Mouse (Mus musculus): ENCODE measurements at regions not wholly inside any gene's neighbourhood (a gene's known extent, or its start where the extent isn't known, plus 50 kb on each side); places are given as distances from the start of the nearest gene placed in this dataset.

DNA sequence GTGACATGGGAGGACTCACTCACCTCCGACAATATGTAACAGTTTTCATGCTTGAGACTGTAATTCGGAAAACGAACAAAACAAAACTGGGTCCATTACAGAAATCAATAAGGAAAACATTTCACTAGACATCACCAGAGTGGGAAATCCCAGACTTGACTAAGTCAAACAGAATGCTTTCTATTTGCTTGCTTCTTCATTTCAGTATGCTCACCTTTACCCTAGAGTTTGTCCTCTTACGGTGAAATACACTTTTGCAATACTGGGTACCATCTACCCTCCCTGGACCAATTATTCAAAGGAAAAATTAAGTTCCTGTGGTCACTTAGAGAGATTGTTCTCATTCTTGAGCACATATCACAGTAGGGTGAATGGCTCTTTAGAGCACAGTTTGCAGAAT is 613.4 kb upstream of the 4930412O13Rik start:
- DNase-seq, result no peak

DNA sequence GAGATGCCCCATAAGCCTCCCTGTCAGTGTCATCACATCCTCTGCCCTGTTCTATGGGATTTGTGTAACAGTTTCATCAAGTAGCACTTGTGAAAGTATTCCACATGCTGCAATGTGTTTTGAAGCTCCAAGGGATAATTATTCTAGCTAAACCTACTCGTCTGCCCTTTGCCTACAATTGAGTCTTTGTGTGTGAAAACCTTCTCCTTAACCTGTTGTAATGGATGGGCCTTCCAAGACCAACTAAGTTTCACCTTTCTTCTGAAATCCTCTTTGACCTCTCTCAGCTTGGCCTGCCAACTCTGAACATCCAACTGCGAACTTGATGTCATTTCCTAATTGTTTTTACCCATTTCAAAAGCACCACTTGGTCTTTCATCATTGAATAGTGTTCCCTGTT is 597.6 kb upstream of the 4930412O13Rik start:
- DNase-seq, result no peak

DNA sequence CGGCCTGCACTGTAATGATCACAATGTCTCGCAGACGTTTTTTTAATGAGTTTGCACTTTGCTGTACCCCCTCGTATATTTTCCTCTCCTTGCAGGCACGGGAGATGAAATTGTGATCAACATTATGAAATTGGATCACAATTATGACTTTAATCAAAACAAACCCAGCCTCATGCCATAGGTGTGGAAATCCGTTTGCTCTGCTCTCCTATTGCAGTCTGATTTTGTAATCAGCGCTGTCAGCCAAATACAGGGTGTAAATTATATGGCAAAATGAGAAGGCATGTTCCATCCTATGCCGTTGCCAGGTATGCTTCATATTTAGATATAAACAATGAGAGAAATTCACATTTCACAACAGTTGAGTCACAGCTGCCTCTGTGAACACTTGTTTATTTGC is 595.3 kb upstream of the 4930412O13Rik start:
- DNase-seq, result no peak

DNA sequence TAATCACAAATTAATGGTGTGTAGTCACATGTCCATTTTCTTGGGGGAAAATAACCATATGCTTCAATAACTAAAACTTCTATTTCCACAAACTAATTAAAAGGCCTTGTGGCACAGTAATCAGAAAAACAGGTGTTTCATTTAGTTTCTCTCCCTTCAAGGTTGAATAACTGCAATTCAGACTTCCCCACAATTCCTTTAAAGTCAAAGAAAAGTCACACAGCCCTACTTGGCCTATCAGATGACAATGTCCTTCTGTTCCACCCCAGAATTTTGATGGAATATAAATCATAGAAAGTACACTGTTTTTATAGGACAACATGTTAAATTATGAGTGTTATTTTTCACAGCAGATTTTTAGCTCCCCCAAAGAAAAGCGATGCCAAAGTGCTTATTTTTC is 594.0 kb upstream of the 4930412O13Rik start:
- no peak for DNase-seq

DNA sequence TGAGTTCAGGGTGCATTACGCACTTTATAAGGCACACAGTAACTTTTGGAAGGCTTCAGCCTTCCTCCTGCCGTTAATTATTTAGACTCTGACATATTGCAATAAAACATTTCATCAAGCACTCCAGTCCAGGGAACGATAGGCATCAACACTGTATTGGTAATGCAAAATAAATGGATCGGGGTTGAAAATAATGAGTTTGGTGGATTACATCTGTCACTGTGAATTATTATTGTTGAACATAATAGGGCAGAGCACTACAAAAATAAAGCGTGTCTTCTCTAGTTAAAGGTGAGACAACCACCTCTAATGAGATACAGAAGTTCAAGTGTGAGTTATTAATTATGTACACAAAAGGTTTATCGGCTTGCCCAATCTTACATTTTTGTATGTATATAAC is 593.4 kb upstream of the 4930412O13Rik start:
- DNase-seq, result no peak

DNA sequence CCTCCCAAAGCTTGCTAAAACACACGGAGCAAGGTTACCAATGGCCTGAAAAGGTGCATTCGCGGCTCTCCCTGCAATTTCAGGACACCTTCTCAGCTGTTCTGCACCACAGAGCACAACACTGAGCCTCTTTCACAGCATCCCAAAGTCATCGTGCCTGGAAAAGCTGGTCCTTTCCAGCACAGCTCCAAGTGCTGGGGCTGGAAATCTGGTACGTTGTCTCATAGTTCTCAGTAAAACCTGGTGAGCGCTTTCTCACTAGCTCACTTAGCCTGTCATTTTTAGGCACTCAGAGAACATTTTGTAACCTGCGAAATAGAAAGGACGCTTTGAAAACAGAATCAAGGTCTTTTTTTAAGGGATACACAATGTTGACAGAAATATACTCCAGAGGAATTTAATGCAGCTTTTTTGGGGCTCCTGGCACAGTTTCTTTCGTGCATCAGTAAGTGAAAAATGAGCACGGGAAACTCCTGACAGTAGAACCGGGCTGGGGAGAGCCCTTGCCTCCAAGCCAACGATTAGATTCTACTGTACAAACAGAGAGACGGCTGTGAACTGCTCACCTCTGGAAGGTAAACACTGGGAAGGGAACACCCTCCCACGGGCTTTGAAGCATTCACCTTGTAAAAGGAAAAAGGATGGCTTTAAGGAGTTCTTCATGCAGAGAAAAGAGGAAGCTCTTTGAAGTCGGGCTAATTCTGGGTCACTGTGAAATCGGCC is 549.3 kb upstream of the 4930412O13Rik start:
- DNase-seq, result peak; percentile 2

DNA sequence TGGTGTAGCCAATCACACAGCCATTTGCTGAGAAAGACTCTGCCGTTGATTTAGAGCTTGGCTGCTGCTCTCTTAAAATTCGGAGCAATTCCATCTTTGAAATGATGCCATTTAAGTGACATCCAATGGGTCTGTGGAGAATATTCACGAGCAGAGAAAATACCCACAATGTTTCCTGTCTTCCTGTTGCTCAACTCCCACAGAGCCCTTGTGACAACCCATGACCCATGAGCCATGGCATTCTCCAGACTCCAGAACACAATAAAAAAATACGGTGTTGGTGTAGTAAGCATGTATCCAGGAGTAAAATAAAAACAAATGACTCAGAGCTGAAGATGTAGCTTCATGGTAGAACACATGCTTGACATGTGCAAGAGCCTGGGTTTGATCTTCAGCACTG is 532.1 kb upstream of the 4930412O13Rik start:
- DNase-seq, result no peak

DNA sequence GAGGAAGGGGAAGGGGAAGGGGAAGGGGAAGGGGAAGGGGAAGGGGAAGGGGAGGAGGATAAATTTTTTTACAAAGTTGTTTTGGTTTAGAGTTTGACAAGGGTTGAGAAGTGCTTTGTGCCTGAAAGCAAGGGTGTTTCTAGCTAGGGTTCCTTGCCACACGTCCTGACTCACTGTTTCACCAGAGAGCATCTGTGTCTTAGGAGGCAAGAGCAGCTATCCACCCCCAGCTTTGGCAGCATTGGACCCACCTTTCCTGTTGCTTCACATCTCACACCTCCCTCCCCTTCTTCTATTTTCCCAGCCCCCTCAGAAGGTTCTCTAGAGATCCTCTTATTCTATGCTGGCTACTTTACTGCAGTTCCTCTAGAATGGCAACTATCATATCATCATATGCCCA is 531.1 kb upstream of the 4930412O13Rik start:
- DNase-seq, result no peak

DNA sequence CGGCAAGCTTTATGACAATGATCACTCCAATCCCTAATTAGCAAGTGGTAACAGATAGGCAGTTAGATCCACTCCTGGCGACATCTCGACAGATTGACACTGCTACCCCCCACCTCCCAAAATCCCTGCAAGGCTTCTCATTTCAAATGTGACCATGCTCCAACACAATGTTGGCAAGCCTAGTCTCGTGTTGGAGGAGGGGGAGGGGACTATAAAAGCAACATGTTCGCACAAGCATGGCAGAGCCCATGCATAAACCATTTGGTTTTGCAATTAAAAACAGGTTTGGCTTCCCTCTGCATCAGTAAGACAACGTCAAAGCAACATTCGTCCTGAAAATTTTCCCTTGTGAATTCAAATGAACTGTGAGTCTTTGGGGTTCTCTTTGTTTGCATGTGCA is 528.9 kb upstream of the 4930412O13Rik start:
- no peak for DNase-seq

DNA sequence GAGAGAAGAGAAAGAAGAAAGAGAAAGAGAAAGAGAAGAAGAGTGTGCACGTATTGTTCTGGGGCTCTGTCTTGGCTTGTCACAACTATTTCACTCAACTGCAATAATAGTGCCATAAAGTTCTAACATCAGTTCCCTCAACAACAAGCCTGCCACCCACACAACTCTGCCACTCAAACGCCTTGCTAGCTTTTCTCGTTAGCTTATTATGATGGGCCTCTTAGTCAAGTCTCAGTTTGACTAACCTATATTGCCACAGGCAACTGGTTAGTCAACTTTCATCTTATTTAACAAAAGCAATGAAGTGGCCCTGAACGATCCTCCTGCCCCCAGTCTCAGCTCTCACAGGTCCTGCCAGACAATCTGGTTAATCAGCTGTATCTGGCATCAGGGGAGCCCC is 521.0 kb upstream of the 4930412O13Rik start:
- DNase-seq, result no peak

DNA sequence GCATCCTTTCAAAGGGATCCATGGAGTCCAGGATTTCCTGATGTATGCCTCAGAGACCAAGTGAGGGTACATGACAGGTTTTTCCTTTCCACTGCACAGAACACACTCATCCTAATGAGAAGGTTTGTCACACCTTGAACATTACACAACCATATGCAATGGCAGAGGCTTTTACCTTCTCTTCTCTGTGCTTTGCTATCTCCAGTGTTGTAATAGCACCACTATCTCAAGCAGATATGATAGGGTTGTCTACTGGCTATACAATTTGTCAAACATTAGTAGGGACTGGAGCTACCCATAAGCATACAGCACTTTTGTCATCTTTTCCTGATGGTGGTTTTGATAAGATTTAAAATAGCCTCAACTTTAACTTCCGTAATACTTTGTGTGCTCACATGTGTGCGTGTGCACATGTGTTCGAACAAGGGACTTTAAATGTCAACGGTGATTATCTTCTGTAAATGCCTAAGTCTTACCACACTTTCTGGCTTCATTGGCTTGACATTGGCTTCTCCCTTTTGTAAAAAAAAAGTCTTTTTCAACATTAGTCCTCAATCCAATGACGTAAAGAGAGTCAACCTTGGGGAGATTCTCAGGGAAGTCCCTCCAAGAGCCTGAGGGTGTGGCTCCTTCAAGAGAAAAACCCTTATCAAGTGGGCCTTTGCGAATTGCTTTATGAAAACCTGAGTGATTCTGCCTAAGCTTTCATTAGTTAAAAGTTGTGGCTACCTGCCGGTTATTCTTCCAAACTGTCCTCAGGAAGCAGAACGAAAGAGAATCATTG is 513.1 kb upstream of the 4930412O13Rik start:
- no peak for DNase-seq

DNA sequence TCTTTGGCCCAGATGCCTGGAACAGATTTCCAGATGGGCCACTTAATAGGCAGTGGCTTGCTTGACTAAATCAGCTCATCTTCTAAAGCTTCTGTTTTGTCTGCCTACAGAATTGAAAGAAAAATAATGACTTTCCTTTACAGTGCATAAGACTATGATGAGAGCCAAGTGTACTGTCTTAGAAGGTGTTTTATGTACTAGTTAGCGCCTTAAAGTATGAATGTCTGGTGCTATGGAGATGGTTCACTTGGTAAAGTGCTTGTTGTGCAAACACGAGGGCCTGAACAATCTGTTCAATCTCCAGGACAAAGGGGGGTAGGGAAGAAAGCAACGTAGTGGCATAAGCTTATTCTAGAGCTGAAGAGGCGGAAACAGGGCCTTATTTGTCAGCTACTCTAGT is 511.5 kb upstream of the 4930412O13Rik start:
- peak; percentile 6 for DNase-seq

DNA sequence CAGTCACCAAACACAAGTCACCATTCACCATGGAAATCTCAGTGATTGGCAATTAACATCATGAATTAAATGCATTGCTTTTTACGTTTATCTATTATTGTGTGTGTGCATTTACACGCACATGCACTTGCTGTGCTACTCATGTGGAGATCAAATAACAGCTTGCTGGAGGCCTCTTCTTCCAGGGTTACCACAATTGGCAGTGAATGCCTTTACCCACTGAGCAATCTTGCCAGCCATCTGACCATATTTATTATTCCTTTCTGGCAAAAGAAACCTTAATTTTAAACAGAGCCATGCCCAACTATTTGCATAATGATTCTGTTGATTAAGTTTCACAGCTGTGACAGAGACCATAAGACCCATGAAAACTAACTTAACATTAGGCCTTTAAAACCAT is 494.5 kb upstream of the 4930412O13Rik start:
- DNase-seq, result no peak

DNA sequence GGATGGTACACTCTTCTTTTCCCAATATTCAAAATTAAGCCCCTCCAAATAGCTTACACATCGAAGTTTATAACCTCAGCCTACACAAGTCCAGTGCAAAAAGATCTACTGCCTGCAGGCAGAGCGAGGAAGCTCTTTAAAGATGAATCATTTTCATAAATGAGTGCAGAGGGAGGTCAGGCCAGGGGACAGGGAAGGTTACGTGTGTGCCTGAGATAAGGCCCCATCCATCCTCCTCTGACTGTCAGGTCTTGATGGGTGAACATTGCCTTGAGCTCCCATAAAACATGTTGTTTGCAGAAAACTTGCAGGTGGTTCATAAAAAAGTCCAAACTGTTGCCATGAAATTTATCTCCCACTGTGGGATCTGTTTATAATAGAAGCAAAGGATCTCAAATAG is 493.0 kb upstream of the 4930412O13Rik start:
- DNase-seq, result no peak

DNA sequence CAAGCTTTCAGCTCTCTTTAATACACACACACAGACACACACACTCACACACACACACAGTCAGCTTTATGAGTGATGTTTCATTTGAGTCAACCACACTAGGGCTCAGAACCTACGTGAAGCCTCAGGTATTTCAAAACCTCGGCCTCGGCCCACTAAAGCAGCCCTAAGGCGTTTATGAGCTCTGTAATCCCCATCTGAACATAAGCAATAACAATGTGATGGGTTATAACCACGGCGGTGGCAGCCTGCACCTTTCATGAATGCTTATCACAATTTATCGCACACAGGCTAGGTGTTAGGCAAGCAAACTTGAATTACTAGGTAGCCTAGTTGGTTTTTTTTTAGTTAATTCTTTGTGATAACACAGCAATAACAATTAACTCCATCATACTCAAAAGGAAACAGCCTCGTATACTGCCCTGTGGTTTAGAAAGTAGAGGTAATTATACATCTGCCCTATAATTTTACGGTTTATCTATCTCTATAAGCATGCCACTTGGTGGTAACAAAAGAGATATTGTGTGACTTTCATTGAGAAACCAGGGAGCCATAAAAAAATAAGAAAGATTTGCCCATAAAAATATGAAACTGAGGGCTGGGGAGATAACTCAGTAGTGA is 485.6 kb upstream of the 4930412O13Rik start:
- no peak for DNase-seq

DNA sequence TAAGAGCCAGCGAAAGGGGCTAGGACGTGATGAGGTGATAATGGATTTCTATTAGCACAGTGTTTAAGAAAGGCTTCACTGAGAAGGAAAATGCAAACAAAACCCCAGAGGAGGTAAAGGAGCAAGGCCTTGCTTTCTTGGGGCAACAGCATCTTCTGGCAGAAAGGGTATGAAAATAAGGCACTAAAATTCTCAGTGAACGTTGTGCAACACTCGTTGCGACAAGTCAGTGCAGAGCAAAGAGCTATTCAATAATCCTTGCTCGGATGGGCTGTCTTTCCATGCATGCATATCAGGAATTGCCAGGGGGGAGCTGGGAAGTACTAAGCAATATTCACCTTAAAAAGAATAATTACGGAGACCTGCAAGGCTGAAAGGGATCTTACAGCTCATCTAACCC is 479.6 kb upstream of the 4930412O13Rik start:
- no peak for DNase-seq

DNA sequence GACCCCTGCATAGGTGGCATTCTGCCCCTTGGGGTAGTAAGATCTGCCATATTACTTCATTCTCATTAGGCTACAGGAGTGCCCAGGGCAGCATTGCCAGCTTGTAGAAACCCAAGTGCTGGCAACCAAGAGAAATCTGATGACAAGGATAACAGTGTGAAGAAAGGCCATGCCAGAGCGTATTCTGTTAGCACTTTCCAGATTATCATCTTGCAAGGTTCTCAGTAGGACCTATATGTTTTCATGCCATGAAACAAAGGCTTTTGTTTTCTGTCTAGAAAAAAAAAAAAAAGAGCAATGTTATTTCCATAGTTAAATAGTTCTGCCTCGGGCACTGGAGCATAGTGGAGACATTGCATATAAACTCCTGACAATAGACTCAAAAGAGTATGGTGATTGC is 478.8 kb upstream of the 4930412O13Rik start:
- no peak for DNase-seq

DNA sequence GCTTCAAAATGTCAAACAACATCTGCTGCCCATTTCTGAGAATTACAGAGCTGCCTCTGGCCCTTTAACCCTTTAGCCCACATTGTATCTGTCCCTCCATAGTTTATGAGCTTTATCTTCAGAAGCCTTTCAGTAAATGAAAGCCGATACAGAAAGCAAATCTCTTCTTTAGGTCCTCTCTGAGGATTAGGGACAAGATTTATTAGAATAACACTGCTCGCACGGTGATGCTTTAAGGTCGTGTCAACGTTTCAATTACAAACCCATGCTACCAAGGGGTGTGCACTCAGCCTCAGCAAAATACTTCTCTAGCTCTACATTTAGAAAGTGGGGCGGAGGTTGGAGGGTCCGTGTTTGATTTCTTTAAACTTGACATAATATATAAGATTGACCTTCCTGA is 472.0 kb upstream of the 4930412O13Rik start:
- no peak for DNase-seq

DNA sequence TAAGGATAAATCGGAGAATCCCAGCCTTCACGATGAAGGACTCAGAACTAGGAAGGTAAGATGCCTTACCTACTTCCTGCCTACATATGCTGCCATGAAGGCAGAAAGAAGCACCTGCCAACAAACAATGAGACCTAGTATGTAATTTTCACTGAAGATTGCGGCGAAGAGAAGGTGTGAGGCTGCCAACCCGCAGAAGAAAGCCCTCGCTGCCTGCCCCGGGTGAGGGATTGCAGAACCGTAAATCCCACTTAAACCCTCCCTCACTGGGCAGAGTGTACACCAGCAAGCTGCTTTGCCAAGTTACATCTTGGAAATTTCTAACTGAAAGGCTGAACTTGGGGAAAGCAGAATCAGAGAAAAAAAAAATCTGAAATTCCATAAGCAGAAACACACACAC is 458.4 kb upstream of the 4930412O13Rik start:
- DNase-seq, result no peak

DNA sequence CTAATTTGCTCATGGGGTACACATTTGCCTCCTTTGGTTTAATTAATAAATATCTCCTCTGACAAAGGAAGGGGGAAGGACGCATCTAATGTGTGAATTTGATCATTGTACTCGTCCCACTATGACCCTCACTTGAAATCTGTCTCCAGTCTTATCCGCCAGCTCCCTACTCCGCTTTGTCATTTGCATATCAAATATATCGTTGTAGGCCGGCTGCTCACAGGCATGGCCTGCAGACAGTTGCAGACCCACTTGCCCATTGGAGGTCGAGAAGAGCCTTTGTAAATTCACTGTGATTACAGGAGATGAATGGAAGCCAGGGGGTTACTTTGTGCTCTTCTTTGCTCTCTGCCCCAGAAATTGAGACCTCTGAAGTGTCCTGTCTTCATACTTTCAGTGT is 457.5 kb upstream of the 4930412O13Rik start:
- DNase-seq, result no peak

DNA sequence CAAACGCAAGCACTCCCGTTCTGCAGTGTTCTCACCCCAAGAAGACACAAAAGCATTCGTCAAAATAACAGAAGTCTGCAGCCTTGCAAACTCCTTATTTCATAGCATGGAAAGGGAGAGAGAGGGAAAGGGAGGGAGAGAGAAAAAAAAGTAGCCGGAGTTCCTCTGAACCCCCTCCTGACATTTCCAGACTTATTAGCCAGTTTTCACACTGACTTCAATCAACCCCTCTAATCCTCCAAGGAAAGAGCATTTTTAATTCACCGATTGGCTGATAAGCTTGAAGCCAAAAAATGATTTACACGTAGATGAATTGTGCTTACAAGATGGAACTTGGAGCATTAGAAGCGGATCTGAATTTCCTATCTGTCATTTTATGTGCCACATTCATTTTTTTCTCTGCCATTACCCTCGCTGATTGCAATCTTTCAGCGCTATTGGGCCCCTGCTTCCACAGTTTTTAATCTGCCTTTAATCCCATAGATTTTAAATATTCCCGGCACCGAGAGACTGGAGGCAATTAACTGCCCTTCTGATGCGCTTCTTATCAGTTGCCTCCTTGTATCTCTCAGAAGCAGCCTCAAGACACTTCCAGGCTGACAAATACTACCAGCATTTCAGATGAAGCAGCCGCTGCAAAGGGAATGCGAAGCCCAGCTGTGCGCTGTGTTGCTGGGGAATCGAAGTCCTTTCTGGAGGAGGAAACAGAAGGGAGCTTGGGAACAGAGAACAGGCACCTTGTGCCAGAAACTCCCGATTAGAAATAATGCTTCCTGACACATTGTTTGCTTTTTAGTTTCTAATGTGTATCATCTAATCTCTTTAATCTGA is 447.7 kb upstream of the 4930412O13Rik start:
- peak; percentile 25 for DNase-seq

DNA sequence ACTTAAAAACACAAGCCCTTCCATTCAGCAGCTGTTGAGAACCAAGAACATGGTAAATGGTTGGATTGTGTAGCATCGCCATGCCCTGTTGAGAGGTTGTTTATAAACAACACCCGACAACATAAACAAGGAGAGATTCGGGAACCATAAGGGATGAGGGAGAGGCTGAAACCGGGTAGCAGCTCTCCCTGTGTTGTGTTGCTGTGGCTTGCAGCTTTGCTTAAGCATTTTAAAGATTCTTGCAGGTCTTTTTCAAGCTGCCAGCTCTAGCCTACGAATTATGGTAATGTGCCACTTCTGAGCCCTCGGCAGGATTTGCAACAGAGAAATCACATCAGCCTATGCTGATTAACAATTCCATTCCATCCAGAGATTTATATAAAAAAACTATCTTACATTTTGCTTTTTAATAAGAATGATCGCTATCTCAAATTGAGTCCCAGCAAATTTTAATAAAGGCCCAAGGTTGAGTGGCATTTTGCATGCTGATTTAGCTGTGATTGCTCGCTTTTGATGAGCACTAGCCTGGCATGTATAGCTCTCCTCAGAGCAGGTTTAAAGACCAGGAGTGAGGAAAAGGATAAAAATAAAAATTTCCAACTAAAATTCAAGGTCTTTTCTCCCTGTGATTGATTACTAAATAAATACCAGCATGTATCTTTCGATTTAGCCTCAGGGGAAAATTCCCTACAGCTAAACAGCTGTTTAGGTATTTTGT is 445.7 kb upstream of the 4930412O13Rik start:
- DNase-seq, result no peak

DNA sequence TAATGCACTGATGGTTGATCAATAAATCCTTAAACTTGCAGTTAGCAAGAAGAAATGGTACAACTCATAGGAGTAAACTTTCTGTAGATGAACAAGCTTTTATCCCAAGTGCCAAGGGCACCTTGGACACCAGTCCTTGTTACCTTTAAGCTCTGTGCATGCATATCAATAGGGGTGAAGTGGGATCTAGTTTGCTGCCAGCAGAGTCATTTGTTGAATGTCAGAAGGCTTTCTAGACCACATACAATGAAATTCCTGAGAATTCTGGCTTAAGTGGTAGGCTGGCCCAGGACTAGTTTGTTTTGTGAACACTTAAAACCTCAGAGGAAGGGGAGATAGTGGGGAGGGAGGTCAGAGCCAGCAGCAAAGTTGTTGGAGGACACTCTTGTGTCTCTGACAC is 437.9 kb upstream of the 4930412O13Rik start:
- no peak for DNase-seq

Data from layer of hippocampus, adult 9-11 months (tissue).